Comparison of ENCODE assay signal across 8 mouse cellular contexts in the genomic region with DNA sequence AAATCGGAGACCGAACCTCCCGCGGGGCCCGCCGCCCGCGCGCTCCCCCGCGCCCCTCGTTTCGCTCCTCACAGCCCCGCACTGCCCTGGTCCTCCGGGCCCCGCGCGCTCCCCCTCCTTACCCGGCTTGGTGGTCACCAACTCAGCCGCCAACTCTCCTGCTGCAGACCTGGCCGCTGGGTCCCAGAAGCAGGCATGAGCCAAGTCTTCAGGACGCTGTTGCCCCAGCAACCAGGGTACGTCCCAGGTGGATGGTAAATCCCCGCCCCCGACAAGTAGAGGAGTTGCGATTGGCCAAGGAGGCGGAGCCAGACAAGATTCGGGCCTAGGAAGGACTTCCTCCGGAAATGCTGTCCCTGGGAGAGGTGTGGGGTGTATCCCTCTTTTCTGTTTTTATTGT. TPM values are rescaled to one million over a fixed set of nuclear protein-coding genes. Genes with fewer than 3 reads are reported as not detected.
DNase-seq lines count a peak whose midpoint lies in the region; ATAC-seq and TF ChIP-seq lines count a peak whose summit lies in the region.

Efcab6 (minus strand) TSS at position 240 of the 400 bp plus-strand sequence.

- WGBS in kidney, embryonic 14.5 days: 1% methylated on average over 28 of the region's 29 CpGs
- 2% methylated on average over 29 of the region's 29 CpGs for whole genome bisulfite sequencing in intestine, postnatal 0 days
- 2% methylated on average over 29 of the region's 29 CpGs for WGBS in neural tube, embryonic 14.5 days

- H3K27ac ChIP-seq in kidney, embryonic 14.5 days (ENCODE audit: low read depth, low read length): no peak within 1 kb of the TSS
- no peak within 1 kb of the TSS for H3K27ac ChIP-seq in intestine, postnatal 0 days (ENCODE audit: low read depth, low read length)
- no peak within 1 kb of the TSS for H3K27ac ChIP-seq in neural tube, embryonic 14.5 days (ENCODE audit: low read depth, low read length)

- H3K9ac ChIP-seq in kidney, embryonic 14.5 days (ENCODE audit: low read depth, low read length): no peak within 1 kb of the TSS
- H3K9ac ChIP-seq in intestine, postnatal 0 days (ENCODE audit: low read depth, low read length): no peak within 1 kb of the TSS
- no peak within 1 kb of the TSS for H3K9ac ChIP-seq in neural tube, embryonic 14.5 days (replicated peaks; ENCODE audit: low read depth, low read length)

- H3K36me3 ChIP-seq in kidney, embryonic 14.5 days (ENCODE audit: control insufficient read depth, insufficient read depth, low read length): no peaks in the 10 kb centered on the region
- no peaks in the 10 kb centered on the region for H3K36me3 ChIP-seq in intestine, postnatal 0 days (ENCODE audit: control insufficient read depth, insufficient read depth)
- no peaks in the 10 kb centered on the region for H3K36me3 ChIP-seq in neural tube, embryonic 14.5 days (ENCODE audit: control insufficient read depth, insufficient read depth, low read length)

- TF ChIP-seq CTCF in intestine, postnatal 0 days (IDR thresholded peaks at IDR 0.05; ENCODE audit: low read depth): no peak

- H3K4me2 ChIP-seq in kidney, embryonic 14.5 days (replicated peaks; ENCODE audit: low read depth, low read length): peak within 1 kb of the TSS; percentile 39
- H3K4me2 ChIP-seq in intestine, postnatal 0 days (replicated peaks; ENCODE audit: low read depth): peak within 1 kb of the TSS; percentile 35
- H3K4me2 ChIP-seq in neural tube, embryonic 14.5 days (ENCODE audit: low read depth, low read length): peak within 1 kb of the TSS; percentile 57

- peak within 1 kb of the TSS; percentile 17 for H3K4me3 ChIP-seq in kidney, embryonic 14.5 days (ENCODE audit: low read length)
- 0 out of 2 replicates have a peak within 1 kb of the TSS, but pooled peaks have one; percentile 9 for H3K4me3 ChIP-seq in intestine, postnatal 0 days (ENCODE audit: low read depth, low read length)
- peak within 1 kb of the TSS; percentile 24 for H3K4me3 ChIP-seq in neural tube, embryonic 14.5 days (ENCODE audit: low read depth, low read length)

- H3K27me3 ChIP-seq in kidney, embryonic 14.5 days (ENCODE audit: control insufficient read depth, insufficient read depth, low read length): peaks cover 49% of the 10 kb centered on the region
- peaks cover 19% of the 10 kb centered on the region for H3K27me3 ChIP-seq in intestine, postnatal 0 days (replicated peaks; ENCODE audit: control insufficient read depth, insufficient read depth, low read length)
- H3K27me3 ChIP-seq in neural tube, embryonic 14.5 days (ENCODE audit: control insufficient read depth, insufficient read depth, low read length): 0 out of 2 replicates have a peak, but pooled peaks cover under 1% of the 10 kb centered on the region

- ATAC-seq in kidney, embryonic 14.5 days (ENCODE audit: low FRiP score, low TSS enrichment): 0 out of 2 replicates have a peak, but pooled peaks have one; percentile 24
- ATAC-seq in intestine, postnatal 0 days: no peak
- peak; percentile 81; the same call in 1 of the 2 replicates for ATAC-seq in neural tube, embryonic 14.5 days (ENCODE audit: low read depth)
- no peak for ATAC-seq in erythroblast, adult 5-6 weeks (replicated peaks; ENCODE audit: low FRiP score, poor library complexity, severe bottlenecking)
- no peak for ATAC-seq in megakaryocyte, adult 5-6 weeks (ENCODE audit: poor library complexity, severe bottlenecking)

- peaks cover 6% of the 10 kb centered on the region; the same call in 1 of the 2 replicates for H3K9me3 ChIP-seq in kidney, embryonic 14.5 days (ENCODE audit: control insufficient read depth, low read length)
- peaks cover 3% of the 10 kb centered on the region; the same call in 1 of the 2 replicates for H3K9me3 ChIP-seq in intestine, postnatal 0 days (ENCODE audit: control insufficient read depth)
- H3K9me3 ChIP-seq in neural tube, embryonic 14.5 days (ENCODE audit: control insufficient read depth, low read length): no peaks in the 10 kb centered on the region

- no peak for DNase-seq in kidney, postnatal 25 days
- DNase-seq in embryo, embryonic 9.5 days (ENCODE audit: extremely low spot score): peak; percentile 45
- no peak for DNase-seq in adrenal gland, adult 18-20 months (ENCODE audit: low spot score in 2 of 2)

- H3K4me1 ChIP-seq in kidney, embryonic 14.5 days (ENCODE audit: control insufficient read depth, insufficient read depth, low read length): peaks cover 8% of the 10 kb centered on the region; the same call in 1 of the 2 replicates
- H3K4me1 ChIP-seq in intestine, postnatal 0 days (replicated peaks; ENCODE audit: control insufficient read depth, insufficient read depth, low read length): no peaks in the 10 kb centered on the region
- H3K4me1 ChIP-seq in neural tube, embryonic 14.5 days (ENCODE audit: control insufficient read depth, insufficient read depth, low read length): peaks cover 12% of the 10 kb centered on the region

RNA-seq across cellular contexts. Expression of gene Efcab6, which starts in this region (rescaled TPM):
- not detected in 2 replicates for polyA plus RNA-seq in kidney, embryonic 14.5 days (2014; fragmentation: Nextera tagmentation; extraction: Ambion mirVana)
- polyA plus RNA-seq in intestine, postnatal 0 days (2015; fragmentation: Nextera tagmentation; extraction: Ambion mirVana): not detected in 2 replicates
- 0.55 and 0.84 TPM in 2 replicates for polyA plus RNA-seq in neural tube, embryonic 14.5 days (2014; fragmentation: Nextera tagmentation; extraction: Ambion mirVana)
- not detected for total RNA-seq in adrenal gland, adult 18-20 months (2021)
- not detected in 2 replicates for total RNA-seq in erythroblast, adult 5-6 weeks (2015; ENCODE audit: low replicate concordance)
- total RNA-seq in erythroblast, adult 5-6 weeks (2017; ENCODE audit: low replicate concordance): not detected in 2 replicates
- not detected in 2 replicates for total RNA-seq in megakaryocyte, adult 5-6 weeks (2015)
- not detected in 2 replicates for total RNA-seq in megakaryocyte, adult 5-6 weeks (2017)

Comparison
In these comparisons a context has a peak if more than half of its experiments do, and no peak if none do; other contexts are left out.
1. Peak in ATAC-seq, H3K4me3 ChIP-seq and H3K4me2 ChIP-seq in kidney, embryonic 14.5 days; RNA of the gene not detected or under 1 TPM.
2. Peak in ATAC-seq, H3K4me3 ChIP-seq and H3K4me2 ChIP-seq in neural tube, embryonic 14.5 days; RNA of the gene not detected or under 1 TPM.